Mouse (Mus musculus) hindbrain, embryonic 10.5 days (tissue): ENCODE results near the gene Rgs6. TPM values are rescaled to one million over a fixed set of nuclear protein-coding genes. Genes with fewer than 3 reads are reported as not detected.

ENCODE experiments used
- DNase-seq: peaks from one replicate; pipeline ENCODE4 v3.0.0-alpha.2; 2017; ENCODE audit warnings: low spot score
- H3K27ac ChIP-seq: fragments of 300-500 bp; sonication (generic); 2 replicates; pipeline ENCODE4 v1.5.1; 2016; ENCODE audit warnings: mild to moderate bottlenecking, moderate library complexity
- H3K27me3 ChIP-seq: fragments of 300-500 bp; sonication (generic); 2 replicates; pipeline ENCODE4 v1.6.1; 2016; ENCODE audit warnings: mild to moderate bottlenecking; ENCODE audit not compliant: poor library complexity, insufficient read depth, severe bottlenecking
- H3K36me3 ChIP-seq: fragments of 300-500 bp; sonication (generic); 2 replicates; pipeline ENCODE4 v1.6.1; 2016; ENCODE audit warnings: mild to moderate bottlenecking, moderate library complexity
- H3K4me1 ChIP-seq: fragments of 300-500 bp; sonication (generic); replicated peaks from 2 replicates; pipeline ENCODE4 v1.6.1; 2016; ENCODE audit warnings: mild to moderate bottlenecking
- H3K4me3 ChIP-seq: fragments of 300-500 bp; sonication (generic); 2 replicates; pipeline ENCODE4 v1.5.1; 2016; ENCODE audit warnings: mild to moderate bottlenecking, moderate library complexity
- H3K9me3 ChIP-seq: fragments of 300-500 bp; sonication (generic); 2 replicates; pipeline ENCODE4 v1.6.1; 2016; ENCODE audit warnings: mild to moderate bottlenecking, moderate library complexity
- WGBS: fragments of 180-500 bp; shearing (Covaris S2); methylation state at CpG from one replicate; pipeline ENCODE4 v1.1.7; 2016; 5-methylcytosine and 5-hydroxymethylcytosine counted together
- polyA plus RNA-seq: library from polyadenylated mRNA; unstranded; fragments of >200 nt; fragmentation: Nextera tagmentation; extraction: Ambion mirVana; gene quantifications from 2 replicates; pipeline ENCODE4 v1.2.1, GENCODE M21; 2016

The Rgs6 gene
- polyA plus RNA-seq, 1 experiment from 2014 or later, result 0.31 TPM

GRCm38 (mm10) chr12:82602823-82603222 lies 14.7 kb downstream of the Rgs6 start:
- Histone ChIP-seq H3K4me1 (peaks cover 12% of the 10 kb centered on the region; the same call in 1 of the 2 replicates), H3K27ac (no peak overlapping the region), H3K4me3 (no peak overlapping the region), H3K9me3 (no peaks in the 10 kb centered on the region), H3K27me3 (no peaks in the 10 kb centered on the region), H3K36me3 (no peaks in the 10 kb centered on the region)
- 80% methylated on average over 4 of the region's 4 CpGs for WGBS
- DNase-seq, result no peak

GRCm38 (mm10) chr12:82603308-82603707 lies 15.2 kb downstream of the Rgs6 start:
- DNase-seq, result no peak
- 36% methylated on average over 1 of the region's 1 CpGs for WGBS
- H3K4me3 ChIP-seq, result no peak overlapping the region
- peaks cover 12% of the 10 kb centered on the region; the same call in 1 of the 2 replicates for H3K4me1 ChIP-seq
- no peaks in the 10 kb centered on the region for H3K36me3 ChIP-seq
- no peak overlapping the region for H3K27ac ChIP-seq
- H3K9me3 ChIP-seq, result no peaks in the 10 kb centered on the region
- no peaks in the 10 kb centered on the region for H3K27me3 ChIP-seq

GRCm38 (mm10) chr12:82603979-82604378 lies 15.9 kb downstream of the Rgs6 start:
- WGBS, result 82% methylated on average over 4 of the region's 4 CpGs
- Histone ChIP-seq H3K36me3 (no peaks in the 10 kb centered on the region), H3K4me1 (peaks cover 12% of the 10 kb centered on the region; the same call in 1 of the 2 replicates), H3K9me3 (no peaks in the 10 kb centered on the region), H3K27ac (no peak overlapping the region), H3K27me3 (no peaks in the 10 kb centered on the region), H3K4me3 (no peak overlapping the region)
- DNase-seq, result no peak

- 89% methylated on average over 13 of the region's 13 CpGs for WGBS
- no peak for DNase-seq
- H3K4me1 ChIP-seq, result peaks cover 17% of the 10 kb centered on the region
- H3K4me3 ChIP-seq, result no peak overlapping the region
- H3K9me3 ChIP-seq, result no peaks in the 10 kb centered on the region
- H3K27me3 ChIP-seq, result peaks cover 34% of the 10 kb centered on the region
- no peak overlapping the region for H3K27ac ChIP-seq
- H3K36me3 ChIP-seq, result no peaks in the 10 kb centered on the region
Observed at GRCm38 (mm10) chr12:82612769-82613660, 24.9 kb downstream of the Rgs6 start.

- DNase-seq, result no peak
- Histone ChIP-seq H3K36me3 (no peaks in the 10 kb centered on the region), H3K27ac (peak overlapping the region; percentile 73), H3K9me3 (no peaks in the 10 kb centered on the region), H3K4me3 (peak overlapping the region; percentile 71), H3K27me3 (peaks cover 66% of the 10 kb centered on the region), H3K4me1 (peaks cover 17% of the 10 kb centered on the region)
- 3% methylated on average over 19 of the region's 19 CpGs for WGBS
Observed at GRCm38 (mm10) chr12:82616486-82616812, 28.4 kb downstream of the Rgs6 start.

GRCm38 (mm10) chr12:82616813-82617681 lies 29.0 kb downstream of the Rgs6 start:
- peaks cover 17% of the 10 kb centered on the region for H3K4me1 ChIP-seq
- H3K27me3 ChIP-seq, result peaks cover 66% of the 10 kb centered on the region
- peak; percentile 58 for DNase-seq
- WGBS, result under 1% methylated on average over 86 of the region's 86 CpGs
- H3K36me3 ChIP-seq, result no peaks in the 10 kb centered on the region
- peak overlapping the region; percentile 73 for H3K27ac ChIP-seq
- H3K9me3 ChIP-seq, result no peaks in the 10 kb centered on the region
- H3K4me3 ChIP-seq, result peak overlapping the region; percentile 71

GRCm38 (mm10) chr12:82617682-82618370 lies 29.7 kb downstream of the Rgs6 start:
- H3K4me1 ChIP-seq, result peaks cover 17% of the 10 kb centered on the region
- H3K36me3 ChIP-seq, result no peaks in the 10 kb centered on the region
- DNase-seq, result no peak
- peak overlapping the region; percentile 71 for H3K4me3 ChIP-seq
- no peaks in the 10 kb centered on the region for H3K9me3 ChIP-seq
- no peak overlapping the region for H3K27ac ChIP-seq
- 21% methylated on average over 20 of the region's 20 CpGs for WGBS
- H3K27me3 ChIP-seq, result peaks cover 66% of the 10 kb centered on the region

GRCm38 (mm10) chr12:82640441-82640840 lies 52.3 kb downstream of the Rgs6 start:
- H3K9me3 ChIP-seq, result no peaks in the 10 kb centered on the region
- no peaks in the 10 kb centered on the region for H3K27me3 ChIP-seq
- H3K27ac ChIP-seq, result no peak overlapping the region
- 90% methylated on average over 10 of the region's 10 CpGs for WGBS
- H3K4me1 ChIP-seq, result no peaks in the 10 kb centered on the region
- no peak for DNase-seq
- no peaks in the 10 kb centered on the region for H3K36me3 ChIP-seq
- no peak overlapping the region for H3K4me3 ChIP-seq

- H3K36me3 ChIP-seq, result no peaks in the 10 kb centered on the region
- H3K4me1 ChIP-seq, result no peaks in the 10 kb centered on the region
- no peaks in the 10 kb centered on the region for H3K27me3 ChIP-seq
- no peaks in the 10 kb centered on the region for H3K9me3 ChIP-seq
- H3K27ac ChIP-seq, result no peak overlapping the region
- no peak overlapping the region for H3K4me3 ChIP-seq
- no peak for DNase-seq
- 94% methylated on average over 4 of the region's 4 CpGs for WGBS
Observed at GRCm38 (mm10) chr12:82647876-82648275, 59.8 kb downstream of the Rgs6 start.

GRCm38 (mm10) chr12:82649991-82650390 lies 61.9 kb downstream of the Rgs6 start:
- WGBS, result 67% methylated on average over 5 of the region's 5 CpGs
- H3K4me1 ChIP-seq, result no peaks in the 10 kb centered on the region
- H3K27ac ChIP-seq, result no peak overlapping the region
- DNase-seq, result no peak
- H3K4me3 ChIP-seq, result no peak overlapping the region
- no peaks in the 10 kb centered on the region for H3K9me3 ChIP-seq
- no peaks in the 10 kb centered on the region for H3K36me3 ChIP-seq
- no peaks in the 10 kb centered on the region for H3K27me3 ChIP-seq

GRCm38 (mm10) chr12:82664598-82664997 lies 76.5 kb downstream of the Rgs6 start:
- Histone ChIP-seq H3K4me3 (no peak overlapping the region), H3K36me3 (no peaks in the 10 kb centered on the region), H3K4me1 (no peaks in the 10 kb centered on the region), H3K27ac (no peak overlapping the region), H3K27me3 (no peaks in the 10 kb centered on the region), H3K9me3 (no peaks in the 10 kb centered on the region)
- no peak for DNase-seq
- 84% methylated on average over 7 of the region's 7 CpGs for WGBS

- no peak overlapping the region for H3K27ac ChIP-seq
- no peaks in the 10 kb centered on the region for H3K27me3 ChIP-seq
- 81% methylated on average over 3 of the region's 3 CpGs for WGBS
- no peak for DNase-seq
- no peak overlapping the region for H3K4me3 ChIP-seq
- no peaks in the 10 kb centered on the region for H3K36me3 ChIP-seq
- no peaks in the 10 kb centered on the region for H3K4me1 ChIP-seq
- no peaks in the 10 kb centered on the region for H3K9me3 ChIP-seq
Observed at GRCm38 (mm10) chr12:82667441-82667840, 79.3 kb downstream of the Rgs6 start.
